Mouse (Mus musculus): ENCODE data around the gene Klk1b8. TPM values are rescaled to one million over a fixed set of nuclear protein-coding genes. Genes with fewer than 3 reads are reported as not detected.

Klk1b8 gene
- polyA plus RNA-seq (2014; fragmentation: Illumina TruSeq; extraction: RNeasy Lipid Tissue Mini Kit (QIAGEN cat#74804); ENCODE audit: low read depth, low replicate concordance) = 0.57 TPM

DNA sequence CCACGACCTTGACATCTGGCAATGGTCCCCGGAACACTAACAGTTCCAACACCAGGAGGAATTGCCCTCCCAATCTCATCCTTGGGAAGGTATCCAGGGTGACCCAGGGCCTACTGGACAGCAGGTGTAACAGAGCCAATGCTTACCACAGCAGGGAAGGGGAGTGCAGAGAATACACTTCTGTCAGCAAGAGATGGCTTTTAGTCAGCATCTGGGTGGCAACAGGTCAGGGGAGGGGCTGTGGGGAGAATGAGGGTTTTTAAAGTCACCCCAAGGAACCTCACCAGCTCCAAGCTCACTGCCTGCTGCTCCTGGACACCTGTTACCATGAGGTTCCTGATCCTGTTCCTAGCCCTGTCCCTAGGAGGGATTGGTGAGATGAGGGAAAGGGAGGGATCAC lies at the start of gene Klk1b8:
Gene Klk1b8, plus strand, starts transcription at position 301 of the 400 bp plus-strand sequence.

GRCm38 (mm10) chr7:43933440-43933839 lies 17.0 kb upstream of the Klk1b8 start, which contains the start of gene Klk15:
Gene Klk15 (plus strand): TSS chr7:43933740.

DNA sequence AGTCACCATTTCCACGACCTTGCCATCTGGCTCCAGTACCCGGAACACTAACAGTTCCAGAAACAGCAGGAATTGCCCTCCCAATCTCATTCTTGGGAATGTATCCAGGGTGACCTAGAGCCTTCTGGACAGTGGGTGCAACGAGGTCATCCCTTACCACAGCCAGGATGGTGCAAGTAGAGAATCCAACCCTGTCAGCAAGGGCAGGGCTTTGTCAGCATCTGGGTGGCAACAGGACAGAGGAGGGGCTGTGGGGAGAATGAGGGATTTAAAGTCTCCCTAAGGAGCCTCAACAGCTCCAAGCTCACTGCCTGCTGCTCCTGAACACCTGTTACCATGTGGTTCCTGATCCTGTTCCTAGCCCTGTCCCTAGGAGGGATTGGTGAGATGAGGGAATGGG lies 16.0 kb downstream of the Klk1b8 start, which contains the start of gene Klk1b1:
Gene Klk1b1, plus strand, starts transcription at position 301 of the 400 bp plus-strand sequence.

GRCm38 (mm10) chr7:43975761-43976160 lies 25.3 kb downstream of the Klk1b8 start, which contains the start of gene Klk1b9:
Gene Klk1b9 (plus strand): TSS chr7:43976061.

DNA sequence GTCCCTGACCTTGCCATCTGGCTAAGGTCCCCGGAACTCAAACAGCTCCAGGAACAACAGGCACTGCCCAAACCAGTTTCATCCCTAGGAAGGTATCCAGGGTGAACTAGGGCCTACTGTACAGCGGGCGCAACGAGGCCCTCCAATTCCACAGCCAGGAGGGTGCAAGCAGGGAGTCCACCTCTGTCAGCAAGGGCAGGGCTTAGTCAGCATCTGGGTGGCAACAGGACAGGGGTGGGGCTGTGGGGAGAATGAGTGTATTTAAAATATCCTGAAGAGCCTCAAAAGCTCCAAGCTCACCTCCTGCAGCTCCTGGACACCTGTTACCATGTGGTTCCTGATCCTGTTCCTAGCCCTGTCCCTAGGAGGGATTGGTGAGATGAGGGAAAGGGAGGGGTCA lies 45.1 kb downstream of the Klk1b8 start, which contains the start of gene Klk1b11:
Gene Klk1b11, plus strand, starts transcription at position 301 of the 400 bp plus-strand sequence.

Other genes with a start within 250 kb of the Klk1b8 start
- gene Klk13, start 238.1 kb upstream of the Klk1b8 start, polyA plus RNA-seq (2014; fragmentation: Illumina TruSeq; extraction: RNeasy Lipid Tissue Mini Kit (QIAGEN cat#74804); ENCODE audit: low read depth, low replicate concordance) = not detected
- not detected for gene Klk12, start 181.8 kb upstream of the Klk1b8 start, polyA plus RNA-seq (2014; fragmentation: Illumina TruSeq; extraction: RNeasy Lipid Tissue Mini Kit (QIAGEN cat#74804); ENCODE audit: low read depth, low replicate concordance)
- gene Klk11, start 176.1 kb upstream of the Klk1b8 start, polyA plus RNA-seq (2014; fragmentation: Illumina TruSeq; extraction: RNeasy Lipid Tissue Mini Kit (QIAGEN cat#74804); ENCODE audit: low read depth, low replicate concordance) = not detected
- gene Klk10, start 169.6 kb upstream of the Klk1b8 start, polyA plus RNA-seq (2014; fragmentation: Illumina TruSeq; extraction: RNeasy Lipid Tissue Mini Kit (QIAGEN cat#74804); ENCODE audit: low read depth, low replicate concordance) = not detected
- not detected for gene Klk9, start 158.8 kb upstream of the Klk1b8 start, polyA plus RNA-seq (2014; fragmentation: Illumina TruSeq; extraction: RNeasy Lipid Tissue Mini Kit (QIAGEN cat#74804); ENCODE audit: low read depth, low replicate concordance)
- not detected for gene Klk8, start 153.1 kb upstream of the Klk1b8 start, polyA plus RNA-seq (2014; fragmentation: Illumina TruSeq; extraction: RNeasy Lipid Tissue Mini Kit (QIAGEN cat#74804); ENCODE audit: low read depth, low replicate concordance)
- gene Klk7, start 139.4 kb upstream of the Klk1b8 start, polyA plus RNA-seq (2014; fragmentation: Illumina TruSeq; extraction: RNeasy Lipid Tissue Mini Kit (QIAGEN cat#74804); ENCODE audit: low read depth, low replicate concordance) = not detected
- gene Klk6, start 126.2 kb upstream of the Klk1b8 start, polyA plus RNA-seq (2014; fragmentation: Illumina TruSeq; extraction: RNeasy Lipid Tissue Mini Kit (QIAGEN cat#74804); ENCODE audit: low read depth, low replicate concordance) = not detected
- not detected for gene Klk5, start 108.7 kb upstream of the Klk1b8 start, polyA plus RNA-seq (2014; fragmentation: Illumina TruSeq; extraction: RNeasy Lipid Tissue Mini Kit (QIAGEN cat#74804); ENCODE audit: low read depth, low replicate concordance)
- gene Klk4, start 69.5 kb upstream of the Klk1b8 start, polyA plus RNA-seq (2014; fragmentation: Illumina TruSeq; extraction: RNeasy Lipid Tissue Mini Kit (QIAGEN cat#74804); ENCODE audit: low read depth, low replicate concordance) = not detected
- gene Klk15, start 16.9 kb upstream of the Klk1b8 start, polyA plus RNA-seq (2014; fragmentation: Illumina TruSeq; extraction: RNeasy Lipid Tissue Mini Kit (QIAGEN cat#74804); ENCODE audit: low read depth, low replicate concordance) = not detected
- not detected for gene Klk1b1, start 16.1 kb downstream of the Klk1b8 start, polyA plus RNA-seq (2014; fragmentation: Illumina TruSeq; extraction: RNeasy Lipid Tissue Mini Kit (QIAGEN cat#74804); ENCODE audit: low read depth, low replicate concordance)
- 0.97 TPM for gene Klk1b9, start 25.4 kb downstream of the Klk1b8 start, polyA plus RNA-seq (2014; fragmentation: Illumina TruSeq; extraction: RNeasy Lipid Tissue Mini Kit (QIAGEN cat#74804); ENCODE audit: low read depth, low replicate concordance)
- gene Klk1b11, start 45.2 kb downstream of the Klk1b8 start, polyA plus RNA-seq (2014; fragmentation: Illumina TruSeq; extraction: RNeasy Lipid Tissue Mini Kit (QIAGEN cat#74804); ENCODE audit: low read depth, low replicate concordance) = not detected
- gene Klk1b26, start 61.5 kb downstream of the Klk1b8 start, polyA plus RNA-seq (2014; fragmentation: Illumina TruSeq; extraction: RNeasy Lipid Tissue Mini Kit (QIAGEN cat#74804); ENCODE audit: low read depth, low replicate concordance) = not detected
- 0.93 TPM for gene Klk1b27, start 101.6 kb downstream of the Klk1b8 start, polyA plus RNA-seq (2014; fragmentation: Illumina TruSeq; extraction: RNeasy Lipid Tissue Mini Kit (QIAGEN cat#74804); ENCODE audit: low read depth, low replicate concordance)
- gene Klk1b21, start 151.7 kb downstream of the Klk1b8 start, polyA plus RNA-seq (2014; fragmentation: Illumina TruSeq; extraction: RNeasy Lipid Tissue Mini Kit (QIAGEN cat#74804); ENCODE audit: low read depth, low replicate concordance) = not detected
- 1.8 TPM for gene Klk1b22, start 162.0 kb downstream of the Klk1b8 start, polyA plus RNA-seq (2014; fragmentation: Illumina TruSeq; extraction: RNeasy Lipid Tissue Mini Kit (QIAGEN cat#74804); ENCODE audit: low read depth, low replicate concordance)
- not detected for gene Klk1b16, start 186.1 kb downstream of the Klk1b8 start, polyA plus RNA-seq (2014; fragmentation: Illumina TruSeq; extraction: RNeasy Lipid Tissue Mini Kit (QIAGEN cat#74804); ENCODE audit: low read depth, low replicate concordance)
- gene Klk1b24, start 237.6 kb downstream of the Klk1b8 start, polyA plus RNA-seq (2014; fragmentation: Illumina TruSeq; extraction: RNeasy Lipid Tissue Mini Kit (QIAGEN cat#74804); ENCODE audit: low read depth, low replicate concordance) = 0.77 TPM
- 0.93 TPM for gene Klk1b3, start 247.5 kb downstream of the Klk1b8 start, polyA plus RNA-seq (2014; fragmentation: Illumina TruSeq; extraction: RNeasy Lipid Tissue Mini Kit (QIAGEN cat#74804); ENCODE audit: low read depth, low replicate concordance)

Data from kidney, adult 10 weeks (tissue).